Mouse (Mus musculus): Measurements from ENCODE around the gene Pitx1.

Gene Pitx1

DNA sequence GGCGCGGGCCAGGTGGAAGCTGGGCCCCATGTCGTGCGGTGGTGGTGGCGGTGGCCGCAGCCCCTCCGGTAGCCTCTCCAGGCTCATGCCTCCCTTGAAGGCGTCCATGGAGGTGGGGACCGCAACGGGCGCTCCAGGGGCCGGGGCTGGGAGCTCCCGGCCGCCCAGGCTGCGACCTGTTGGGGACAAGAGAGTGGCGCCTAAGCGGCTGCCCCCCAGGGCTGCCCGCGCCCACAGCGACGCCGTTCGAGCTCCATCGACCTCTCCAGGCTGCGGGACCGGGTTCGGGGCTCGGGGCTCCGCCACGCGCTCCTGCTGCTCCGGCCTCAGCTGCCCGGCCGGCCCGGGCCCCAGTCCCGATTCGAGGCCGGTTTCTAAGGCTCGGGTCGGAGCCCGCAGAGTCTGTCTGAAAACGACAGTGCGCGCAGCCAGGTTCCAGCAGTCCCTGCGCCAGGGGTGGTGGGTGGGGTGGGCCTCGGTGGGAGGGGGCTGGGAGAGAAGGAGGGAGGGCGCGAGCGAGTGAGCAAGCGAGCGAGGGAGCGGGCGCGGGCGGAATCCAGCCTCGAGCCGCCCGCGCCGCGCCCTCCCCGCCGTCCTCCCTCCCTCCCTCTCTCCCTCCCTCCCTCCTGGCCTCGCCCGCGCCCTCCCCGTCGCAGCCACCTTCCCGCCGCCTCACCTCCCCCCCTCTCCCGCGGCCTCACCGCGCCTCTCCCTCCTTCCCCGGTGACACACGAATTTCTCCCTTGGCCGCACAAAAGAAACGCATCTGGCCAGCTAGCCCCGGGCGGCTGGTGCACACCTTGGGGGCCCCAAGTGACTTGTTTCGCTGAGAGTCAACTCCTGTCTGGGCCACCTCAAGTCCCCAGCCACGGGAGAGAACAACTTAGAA is 4.9 kb downstream of the Pitx1 start:
- DNase-seq (ENCODE audit: low spot score in 2 of 2): peak in 1 of 2 experiments; percentile 34

DNA sequence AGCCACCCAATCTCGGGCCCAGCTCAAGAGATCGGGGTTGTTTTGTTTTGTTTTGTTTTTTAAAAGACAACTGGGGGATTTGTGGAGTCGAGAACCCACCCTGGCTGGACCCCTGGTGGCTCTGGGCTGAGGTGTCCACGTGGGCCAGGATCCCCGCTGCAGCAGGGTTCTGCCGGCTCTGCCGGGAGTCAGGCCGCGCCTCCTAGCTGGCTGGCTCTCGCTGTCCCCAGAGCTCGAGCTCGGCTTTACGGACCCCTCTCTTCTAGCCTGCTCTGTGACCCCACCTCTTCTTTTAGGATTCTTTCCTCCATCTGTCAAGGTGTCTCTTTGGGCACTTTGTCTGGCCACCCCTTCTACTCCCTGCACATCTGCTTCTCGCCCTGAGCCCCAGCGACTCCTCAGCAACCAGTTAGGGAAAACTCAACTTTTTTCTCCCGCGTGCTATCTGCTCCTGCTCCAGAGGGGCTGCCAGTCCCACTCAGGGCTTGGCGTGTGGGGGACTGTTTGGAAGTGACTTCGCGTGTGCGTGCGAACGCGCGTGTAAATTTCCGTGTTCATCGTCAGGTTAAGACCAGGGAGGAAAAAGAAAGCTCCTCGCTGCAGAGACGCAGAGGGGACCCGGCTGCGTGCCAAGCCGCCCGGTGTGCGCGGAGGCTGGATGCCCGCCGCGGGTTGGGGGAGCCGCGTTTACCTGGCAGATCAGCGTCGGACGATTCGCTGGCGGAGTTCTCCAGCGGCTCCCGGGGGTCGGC is 5.7 kb downstream of the Pitx1 start:
- no peak for DNase-seq (ENCODE audit: low spot score in 2 of 2)

DNA sequence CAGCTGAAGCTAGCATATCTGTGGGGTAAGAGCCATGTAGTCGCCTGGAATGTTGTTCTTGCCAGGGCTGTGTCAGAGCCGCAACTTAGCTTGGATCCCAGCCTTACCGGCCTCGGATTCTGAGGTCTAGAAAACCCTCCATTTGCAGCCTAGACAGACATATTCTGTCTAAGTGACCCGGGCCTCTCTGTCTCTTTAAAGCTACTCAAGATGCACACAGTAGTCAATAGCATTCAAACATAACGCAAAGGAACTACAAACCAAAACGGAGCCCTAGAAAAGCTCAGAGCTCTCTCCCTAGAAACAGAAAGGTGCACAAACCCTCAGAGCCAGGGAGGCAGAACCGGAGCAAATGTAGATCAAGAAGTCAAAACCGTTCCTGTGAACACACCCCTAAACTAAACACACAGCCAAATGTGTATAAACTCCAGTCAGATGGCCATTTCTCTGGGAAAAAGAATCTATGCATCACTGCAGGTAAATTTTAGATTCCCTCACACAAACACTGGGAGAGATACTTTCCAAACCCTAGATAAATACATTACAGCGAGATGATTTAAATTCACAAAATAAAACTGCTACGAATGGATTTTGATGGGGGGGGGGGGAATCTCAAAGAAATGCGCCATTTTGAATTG is 6.9 kb downstream of the Pitx1 start:
- DNase-seq (ENCODE audit: low spot score in 2 of 2): no peak

DNA sequence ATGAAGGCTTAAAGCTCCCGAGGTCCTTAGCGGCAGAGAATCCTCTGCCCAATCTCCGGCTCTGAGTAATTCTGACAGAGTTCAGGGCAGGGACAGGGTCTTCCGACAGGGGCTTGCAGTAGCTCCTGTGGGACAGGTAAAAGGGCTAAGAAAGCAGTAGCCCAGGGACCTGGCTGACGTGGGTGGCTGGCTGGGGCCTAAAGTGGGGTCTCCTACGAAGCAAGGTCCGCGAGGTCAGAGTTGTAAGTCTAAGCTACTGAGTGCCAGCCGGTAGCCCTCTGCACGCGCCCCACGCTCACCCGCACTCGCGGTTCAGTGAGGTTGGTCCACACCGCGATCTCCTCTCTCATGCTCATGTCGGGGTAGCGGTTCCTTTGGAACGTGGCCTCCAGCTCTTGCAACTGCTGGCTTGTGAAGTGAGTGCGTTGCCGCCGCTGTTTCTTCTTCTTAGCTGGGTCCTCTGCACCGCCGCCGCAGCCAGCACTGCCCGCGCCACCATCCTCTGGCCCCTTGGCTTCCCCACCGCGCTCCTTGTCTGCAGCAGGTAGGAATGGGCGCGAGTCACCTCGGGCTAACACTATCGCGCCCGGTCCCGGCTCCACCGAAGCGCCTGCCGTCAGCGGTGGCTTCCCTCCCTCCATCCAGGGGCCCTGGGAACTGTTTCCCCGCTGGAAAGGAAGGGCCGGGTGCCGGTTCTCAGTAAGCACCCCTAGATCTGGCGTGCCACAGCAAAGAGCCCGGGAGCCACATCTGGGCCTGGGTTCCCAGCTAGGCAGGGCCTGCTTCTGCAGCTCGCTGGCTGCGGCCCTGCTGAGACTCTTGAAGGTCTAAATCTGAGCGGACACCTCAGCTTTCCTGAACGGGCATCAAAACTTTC is 7.6 kb downstream of the Pitx1 start:
- peak in 1 of 2 experiments; percentile 14 for DNase-seq (ENCODE audit: low spot score in 2 of 2)

DNA sequence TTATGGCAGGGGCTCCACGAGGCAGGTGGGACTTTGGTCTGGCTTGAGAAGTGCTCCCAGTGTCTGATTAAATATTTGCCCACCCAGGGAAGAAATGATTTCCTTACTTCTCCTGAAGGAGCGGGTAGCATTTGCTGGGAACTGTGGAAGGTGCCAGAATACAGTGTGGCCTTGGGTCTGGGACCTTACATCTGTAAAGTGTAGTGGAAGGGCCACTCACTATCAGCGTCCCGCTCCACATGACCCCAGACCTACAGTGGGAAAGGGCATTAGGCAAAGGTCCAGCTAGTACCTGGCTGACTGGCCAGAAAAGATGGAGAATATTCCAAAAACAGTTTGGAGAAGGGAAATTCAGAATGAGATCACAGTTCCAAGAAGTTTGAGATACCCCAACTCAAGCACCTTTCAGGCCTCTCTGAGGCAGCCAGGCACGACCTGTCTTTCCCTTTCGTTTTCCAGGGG is 8.3 kb downstream of the Pitx1 start:
- DNase-seq (ENCODE audit: low spot score in 2 of 2): no peak

DNA sequence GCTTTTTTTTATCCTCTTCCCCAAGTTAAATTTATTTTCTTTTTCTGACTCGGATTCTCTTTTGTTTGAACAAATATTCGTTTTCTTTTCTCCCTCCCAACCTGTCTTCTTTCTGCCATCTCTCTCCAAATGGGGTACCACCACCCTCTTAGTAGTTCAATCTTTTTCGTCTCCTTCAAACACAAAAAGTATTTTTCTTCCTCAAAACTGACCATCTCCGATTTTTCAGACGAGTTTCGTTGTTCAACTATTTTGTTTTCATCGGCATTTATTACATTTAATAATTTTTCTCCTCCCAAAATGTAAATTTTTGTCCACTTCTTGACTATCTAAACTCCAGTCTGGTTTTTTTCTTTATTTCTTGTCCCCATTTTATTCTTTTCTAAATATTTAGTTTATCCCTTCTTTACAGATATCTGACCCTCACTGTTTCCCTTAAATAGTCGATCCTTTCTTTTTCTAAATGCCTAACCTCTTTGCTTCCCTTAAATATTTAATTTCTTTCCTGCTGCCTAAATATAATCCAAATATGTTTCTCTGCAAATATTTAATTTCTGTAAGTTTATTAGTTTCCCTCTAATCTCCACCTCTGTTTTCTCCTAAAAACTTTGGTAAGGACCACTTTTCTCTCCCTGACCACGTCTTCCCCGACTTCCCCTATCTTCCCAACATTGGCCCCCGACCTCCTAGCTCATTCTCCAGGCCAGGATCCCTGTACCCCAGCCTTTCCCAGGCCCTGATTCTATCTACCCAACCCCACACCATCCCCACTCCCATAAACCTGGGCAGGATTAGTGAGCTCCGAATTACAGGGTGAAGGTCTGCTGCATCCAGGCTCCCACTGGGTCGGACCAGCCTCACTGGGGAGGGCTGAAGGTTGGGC is 9.0 kb downstream of the Pitx1 start:
- DNase-seq (ENCODE audit: low spot score in 2 of 2): no peak

DNA sequence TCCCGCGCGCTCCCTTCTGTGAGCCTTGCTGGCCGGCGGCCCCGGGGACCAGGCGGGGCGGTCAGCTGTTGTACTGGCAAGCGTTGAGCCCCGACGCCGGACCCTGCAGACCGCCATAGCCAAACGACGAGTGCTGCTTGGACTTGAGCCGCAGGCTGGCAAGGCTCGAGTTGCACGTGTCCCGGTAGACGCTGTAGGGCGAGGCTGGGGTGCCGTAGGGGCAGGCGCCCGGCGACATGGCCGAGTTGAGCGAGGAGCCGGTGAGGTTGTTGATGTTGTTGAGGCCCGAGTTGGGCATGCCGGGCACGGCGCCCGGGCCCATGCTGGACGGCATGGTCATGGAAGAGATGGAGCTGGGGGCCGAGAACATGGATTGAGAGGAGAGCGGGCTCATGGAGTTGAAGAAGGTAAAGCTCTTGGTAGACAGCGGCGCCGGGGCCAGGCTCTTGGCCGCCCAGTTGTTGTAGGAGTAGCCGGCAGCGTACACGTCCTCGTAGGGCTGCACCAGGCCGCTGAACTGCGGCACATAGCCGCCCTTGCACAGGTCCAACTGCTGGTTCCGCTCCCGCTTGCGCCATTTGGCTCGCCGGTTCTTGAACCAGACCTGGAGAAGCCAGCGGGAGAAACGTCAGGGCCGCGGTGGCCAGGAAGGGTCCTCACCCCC is 9.9 kb downstream of the Pitx1 start:
- DNase-seq (ENCODE audit: low spot score in 2 of 2): peak; percentile 32 to 36

DNA sequence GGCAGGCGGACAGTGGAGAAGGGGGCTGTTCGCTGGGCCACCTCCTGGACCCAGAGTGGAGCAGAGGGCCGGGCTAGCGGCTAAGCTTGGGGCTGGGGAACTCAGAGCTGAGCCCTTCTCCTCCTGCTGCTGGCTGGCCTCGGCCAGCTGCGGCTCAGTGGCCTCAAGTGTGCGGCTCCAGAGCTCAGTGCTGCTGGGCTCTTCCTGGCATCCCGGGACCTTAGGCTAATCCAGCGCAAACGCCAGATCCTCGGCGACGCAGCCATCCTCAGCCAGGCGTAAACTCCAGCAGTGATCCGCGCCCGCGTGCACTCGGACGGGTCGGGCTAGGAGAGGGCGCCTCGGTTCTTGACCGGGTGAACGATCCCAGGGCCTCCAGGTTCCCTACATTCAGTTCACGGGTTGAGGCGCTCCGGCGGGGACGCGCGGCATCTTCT is 10.7 kb downstream of the Pitx1 start:
- DNase-seq (ENCODE audit: low spot score in 2 of 2): no peak

DNA sequence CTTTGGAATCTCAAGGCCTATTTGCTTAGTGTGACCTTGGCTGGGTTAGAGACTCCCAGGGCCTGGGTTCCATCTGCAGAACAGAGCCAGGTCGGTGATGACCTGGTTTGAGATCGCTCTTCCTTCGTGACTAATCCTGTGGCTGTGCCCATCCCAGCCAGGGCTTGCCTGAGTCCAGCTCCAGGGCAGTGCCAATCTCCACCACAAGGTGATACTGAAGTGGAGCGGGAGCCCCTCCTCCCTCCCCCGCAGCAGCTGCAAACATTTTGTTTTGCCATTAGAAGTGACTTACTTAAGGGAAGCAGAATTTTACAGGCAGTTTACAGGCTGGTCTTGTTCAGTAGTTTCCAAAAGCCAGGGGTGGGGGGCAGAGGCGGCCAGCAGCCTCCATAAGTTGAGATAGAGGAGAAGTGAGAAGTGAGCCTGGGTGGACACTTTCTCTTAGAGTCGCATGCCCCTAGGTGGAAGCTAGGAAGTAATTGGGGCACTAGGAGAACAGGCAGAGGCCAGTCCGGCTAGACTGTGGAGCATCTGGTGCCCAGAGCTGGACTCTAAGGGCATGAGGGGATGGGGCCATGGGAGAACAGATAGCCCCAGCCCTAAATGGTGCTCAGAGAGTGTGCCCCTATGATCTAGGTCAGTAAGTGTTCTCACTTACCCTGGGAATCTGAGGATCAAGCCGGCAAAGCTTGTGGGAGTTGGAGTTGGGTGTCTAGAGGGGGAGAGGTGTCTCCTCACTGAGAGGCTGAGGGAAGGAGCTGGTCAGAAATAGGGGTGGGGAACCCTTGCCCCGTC is 11.6 kb downstream of the Pitx1 start:
- DNase-seq (ENCODE audit: low spot score in 2 of 2): no peak

DNA sequence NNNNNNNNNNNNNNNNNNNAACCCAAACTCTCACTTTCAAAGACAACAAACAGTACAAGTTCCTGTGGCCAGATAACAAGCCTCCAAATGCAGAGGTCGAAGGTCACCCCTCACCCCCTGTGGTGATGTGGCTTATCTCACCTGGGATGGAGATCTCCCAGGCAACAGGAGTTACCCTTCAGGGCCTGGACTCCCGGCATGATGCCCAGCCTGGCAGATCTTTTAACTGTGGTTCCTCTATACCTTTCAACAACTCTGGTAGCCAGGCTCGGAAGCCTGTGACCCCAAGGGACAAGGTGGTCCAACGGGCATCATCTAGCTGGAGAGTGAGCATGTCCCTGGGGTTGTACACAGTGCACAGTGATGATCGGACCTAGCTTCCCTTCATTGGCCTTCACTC is 13.5 kb downstream of the Pitx1 start:
- DNase-seq (ENCODE audit: low spot score in 2 of 2): no peak

DNA sequence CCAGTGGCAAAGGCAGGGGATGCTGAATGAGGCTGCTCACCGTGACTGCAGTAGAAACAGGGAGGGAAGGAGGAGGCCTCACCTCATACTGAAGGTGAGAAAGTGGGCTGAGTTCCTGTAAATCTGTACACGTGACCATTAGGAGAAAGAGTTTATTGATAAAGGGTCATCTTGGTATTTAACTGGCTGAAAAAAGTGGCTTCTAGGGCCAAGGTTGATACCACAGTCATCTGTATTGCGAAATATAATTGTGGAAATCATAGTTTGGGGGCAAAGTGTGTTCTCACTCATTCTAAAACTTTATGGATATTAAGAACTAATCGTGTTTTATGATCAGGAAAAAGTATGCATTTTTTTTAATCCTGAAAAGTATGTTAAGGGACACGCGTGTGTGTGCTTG is 21.2 kb downstream of the Pitx1 start:
- DNase-seq (ENCODE audit: low spot score in 2 of 2): no peak

DNA sequence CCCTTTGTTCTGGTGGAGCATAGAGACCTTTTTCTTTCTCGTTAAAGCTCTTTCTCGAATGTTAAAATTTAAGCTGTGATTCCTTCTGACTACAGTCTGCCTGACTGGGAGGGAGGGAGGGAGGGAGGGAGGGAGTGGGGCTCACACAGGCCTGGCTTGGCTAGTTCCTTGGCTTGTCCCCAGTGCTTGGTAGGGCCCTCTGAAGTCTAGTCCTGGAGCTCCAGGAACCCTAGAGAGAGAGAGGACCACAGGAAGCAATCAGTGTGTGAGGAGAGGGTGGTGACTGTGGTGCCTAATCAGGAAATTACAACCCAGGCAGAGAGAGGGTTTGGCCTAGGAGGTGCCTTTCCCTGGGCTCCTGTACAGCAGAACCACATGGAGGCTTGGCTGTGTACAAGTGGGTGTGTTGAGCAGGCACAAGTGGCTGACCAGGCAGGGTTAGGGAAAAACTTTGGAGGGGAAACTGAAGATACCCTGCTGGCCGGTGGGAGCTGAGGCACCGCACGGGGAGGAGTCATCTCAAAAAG is 22.4 kb downstream of the Pitx1 start:
- no peak for DNase-seq (ENCODE audit: low spot score in 2 of 2)

DNA sequence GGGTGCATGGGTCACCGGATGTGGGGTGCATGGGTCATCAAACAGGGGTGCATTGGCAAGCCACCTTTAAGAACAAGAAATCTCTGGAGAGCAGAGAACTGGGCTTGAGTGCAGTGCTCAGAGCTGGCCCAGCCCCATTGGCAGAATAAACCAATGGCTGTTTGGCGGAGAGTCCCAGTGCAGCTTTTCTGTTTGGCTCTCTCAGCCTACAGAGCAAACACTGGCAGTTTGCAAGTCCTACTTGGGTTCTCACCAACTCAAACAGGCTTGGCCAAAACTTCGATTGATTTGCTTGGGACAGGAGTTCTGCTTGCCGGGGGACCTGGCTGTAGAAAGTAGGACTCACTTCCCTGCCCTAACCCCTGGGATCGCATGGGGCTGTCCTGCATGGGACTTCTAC is 25.0 kb downstream of the Pitx1 start:
- peak in 1 of 2 experiments; percentile 47 for DNase-seq (ENCODE audit: low spot score in 2 of 2)

DNA sequence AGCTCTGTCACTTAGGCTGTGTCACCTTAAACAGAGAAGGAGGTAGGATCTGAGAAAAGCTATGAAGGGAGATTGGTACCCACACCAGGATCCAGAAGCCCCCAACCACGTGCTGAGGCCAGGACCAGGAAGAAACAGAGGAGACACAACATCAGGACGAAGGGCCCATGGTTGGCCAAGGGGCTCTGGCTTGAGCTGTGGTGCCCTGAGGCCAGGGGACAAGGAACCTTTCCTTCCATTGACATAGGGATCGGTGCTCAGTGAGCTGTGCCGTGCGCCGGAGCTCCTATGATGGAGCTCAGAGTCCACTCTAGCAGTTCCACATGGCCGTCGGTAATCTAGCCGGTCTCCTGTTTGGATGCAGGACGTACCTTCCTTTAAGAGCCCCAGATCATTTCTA is 26.3 kb downstream of the Pitx1 start:
- no peak for DNase-seq (ENCODE audit: low spot score in 2 of 2)

DNA sequence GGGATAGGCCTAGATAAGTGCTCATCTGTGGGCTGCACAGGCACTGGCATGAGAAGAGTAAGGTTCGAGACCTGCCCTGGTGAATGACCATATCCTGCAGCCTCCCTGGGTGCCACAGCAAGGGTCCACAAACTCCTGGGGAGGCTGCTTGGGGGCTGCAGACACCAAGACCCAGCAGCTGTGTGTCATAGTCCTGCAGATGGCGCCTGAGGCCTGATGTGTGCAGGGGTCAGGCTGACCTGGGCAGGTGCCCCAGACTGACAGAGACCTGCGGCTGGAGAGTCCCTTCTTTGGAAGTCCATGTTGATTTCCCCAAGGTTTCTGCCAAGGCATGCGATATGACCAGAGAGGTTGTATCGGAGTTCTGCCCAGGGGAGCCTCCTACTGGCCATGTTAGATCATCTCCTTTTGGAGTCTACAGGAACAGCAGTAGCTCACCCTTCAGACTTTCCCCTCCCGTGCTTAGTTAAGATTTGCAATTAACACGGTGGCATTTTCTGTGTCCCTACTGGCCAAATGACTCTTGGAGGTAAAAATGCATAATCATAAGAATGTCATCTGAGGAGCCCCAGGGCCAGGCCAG is 26.9 kb downstream of the Pitx1 start:
- DNase-seq (ENCODE audit: low spot score in 2 of 2): no peak

DNA sequence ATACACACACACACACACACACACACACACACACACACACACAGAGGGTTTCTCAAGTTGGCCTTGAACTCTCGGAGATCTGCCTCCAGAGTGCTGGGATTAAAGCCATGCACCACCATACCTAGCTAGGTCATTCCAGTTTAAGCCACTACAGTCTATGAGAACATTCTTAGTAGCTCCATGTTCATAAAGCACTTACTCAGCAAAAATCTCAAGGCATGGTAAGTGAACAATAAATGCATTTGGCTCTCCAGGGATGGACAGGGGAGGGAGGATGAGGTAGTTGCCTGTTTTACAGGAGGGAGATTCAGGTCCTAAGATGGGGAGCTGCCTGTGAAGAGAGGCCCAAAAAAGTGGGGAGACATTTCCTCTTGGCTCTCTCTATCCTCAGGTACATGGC is 32.0 kb downstream of the Pitx1 start:
- no peak for DNase-seq (ENCODE audit: low spot score in 2 of 2)

DNA sequence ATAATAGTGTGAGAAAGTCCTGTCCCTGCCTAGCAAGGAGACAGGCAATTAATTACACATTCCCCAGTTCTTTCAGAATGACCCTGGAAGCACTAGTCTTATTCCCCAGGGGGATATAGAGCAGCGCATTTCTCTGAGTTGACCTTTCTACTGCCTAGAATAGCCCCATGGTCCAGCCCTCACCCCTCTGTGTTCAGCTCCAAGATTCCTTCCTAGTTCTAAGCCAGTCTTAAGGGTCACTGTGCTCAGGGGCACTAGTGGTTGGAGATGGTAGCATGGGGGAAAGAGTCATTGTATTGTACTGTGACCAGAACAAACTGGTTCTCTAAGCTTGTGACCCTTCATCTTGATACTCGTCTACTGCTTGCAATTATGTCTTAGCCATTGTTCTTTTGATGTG is 34.7 kb downstream of the Pitx1 start:
- DNase-seq (ENCODE audit: low spot score in 2 of 2): no peak

DNA sequence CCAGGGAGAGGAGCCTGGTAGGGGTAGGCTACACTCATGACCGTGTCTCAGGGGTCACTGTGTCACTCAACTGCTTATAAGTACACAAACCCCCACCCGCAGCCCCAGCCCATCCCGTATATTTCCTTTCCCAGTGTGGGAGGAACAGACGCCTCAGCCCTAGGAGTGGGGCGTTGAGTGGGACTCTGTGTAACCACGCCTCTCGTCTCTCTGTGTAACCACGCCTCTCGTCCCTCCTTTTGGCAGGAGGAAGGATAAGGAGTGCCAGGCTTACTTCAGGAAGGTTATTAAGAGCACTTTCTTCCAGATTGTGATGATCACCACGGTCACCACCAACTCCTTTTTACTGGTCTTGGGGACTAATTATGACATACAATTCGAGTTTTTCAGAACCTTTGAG is 49.9 kb downstream of the Pitx1 start:
- DNase-seq (ENCODE audit: low spot score in 2 of 2): peak in 1 of 2 experiments; percentile 25

Data from urinary bladder, postnatal 36 days (tissue).